Comparison of ENCODE assay signal across 15 mouse cellular contexts in genomic region chr10:126815730-126816129, GRCm38 (mm10).
DNase-seq lines count a peak whose midpoint lies in the region; ATAC-seq lines count a peak whose summit lies in the region.
"Had no signal": no experiment of that assay in that cellular context is flagged by ENCODE, and none has a peak within 500 bp of the region (broad histone marks: within the 10 kb centered on the region; RNA-seq: fewer than 3 reads in every experiment).

No protein-coding gene starts in this region.

- no peak overlapping the region for H3K9ac ChIP-seq in forebrain, embryonic 11.5 days (ENCODE audit: low read length)
- H3K9ac ChIP-seq in neural tube, embryonic 15.5 days (replicated peaks): no peak overlapping the region
- H3K9ac ChIP-seq in hindbrain, embryonic 14.5 days: no peak overlapping the region
- H3K9ac ChIP-seq: embryonic facial prominence, embryonic 13.5 days; liver, embryonic 14.5 days; neural tube, embryonic 13.5 days had no signal

- DNase-seq in forebrain, embryonic 11.5 days (ENCODE audit: low spot score): peak; percentile 4
- DNase-seq in forebrain, embryonic 10.5 days (ENCODE audit: extremely low spot score, low spot score): no peak
- DNase-seq in frontal cortex, postnatal 36 days (ENCODE audit: low spot score in 2 of 2): peak; percentile 50 to 71
- DNase-seq in layer of hippocampus, postnatal 25 days (ENCODE audit: extremely low spot score in 1 of 2, low spot score in 1 of 2): peak; percentile 41 to 48
- peak; percentile 70 to 74 for DNase-seq in right cerebral cortex, adult 2 months (ENCODE audit: low spot score in 2 of 2)
- no peak for DNase-seq in hindbrain, embryonic 14.5 days (ENCODE audit: low spot score)
- no peak for DNase-seq in cerebellum, adult 11-12 months
- DNase-seq: cerebellum, adult 11 months had no signal

- H3K4me3 ChIP-seq in forebrain, embryonic 11.5 days (ENCODE audit: low read depth, low read length): no peak overlapping the region
- no peak overlapping the region for H3K4me3 ChIP-seq in forebrain, embryonic 10.5 days
- H3K4me3 ChIP-seq in neural tube, embryonic 15.5 days (replicated peaks): no peak overlapping the region
- H3K4me3 ChIP-seq in hindbrain, embryonic 14.5 days (replicated peaks; ENCODE audit: low read length): no peak overlapping the region
- H3K4me3 ChIP-seq: embryonic facial prominence, embryonic 13.5 days; midbrain, embryonic 10.5 days; neural tube, embryonic 13.5 days had no signal

- ATAC-seq in forebrain, embryonic 11.5 days (replicated peaks; ENCODE audit: low FRiP score): no peak
- ATAC-seq in neural tube, embryonic 15.5 days (ENCODE audit: low FRiP score): no peak
- ATAC-seq in hindbrain, embryonic 14.5 days (ENCODE audit: low FRiP score): no peak
- ATAC-seq: inflammation-experienced regulatory T-cells, adult 6 months; lung, postnatal 0 days had no signal

- no peaks in the 10 kb centered on the region for H3K27me3 ChIP-seq in forebrain, embryonic 11.5 days (ENCODE audit: control insufficient read depth, insufficient read depth, low read length)
- H3K27me3 ChIP-seq in forebrain, embryonic 10.5 days (ENCODE audit: poor library complexity, severe bottlenecking): no peaks in the 10 kb centered on the region
- no peaks in the 10 kb centered on the region for H3K27me3 ChIP-seq in neural tube, embryonic 15.5 days (replicated peaks)
- H3K27me3 ChIP-seq in hindbrain, embryonic 14.5 days (ENCODE audit: control insufficient read depth, insufficient read depth, low read length): no peaks in the 10 kb centered on the region
- H3K27me3 ChIP-seq: embryonic facial prominence, embryonic 13.5 days; neural tube, embryonic 13.5 days had no signal

- H3K4me1 ChIP-seq in forebrain, embryonic 11.5 days (replicated peaks; ENCODE audit: control insufficient read depth, insufficient read depth, low read length): no peaks in the 10 kb centered on the region
- H3K4me1 ChIP-seq in forebrain, embryonic 10.5 days: no peaks in the 10 kb centered on the region
- H3K4me1 ChIP-seq in neural tube, embryonic 15.5 days: peaks cover 5% of the 10 kb centered on the region; the same call in 1 of the 2 replicates
- H3K4me1 ChIP-seq in hindbrain, embryonic 14.5 days (replicated peaks; ENCODE audit: control insufficient read depth, insufficient read depth, low read length): no peaks in the 10 kb centered on the region
- H3K4me1 ChIP-seq: midbrain, embryonic 10.5 days had no signal

- WGBS in forebrain, embryonic 11.5 days: 88% methylated on average over 5 of the region's 5 CpGs
- 86% methylated on average over 5 of the region's 5 CpGs for WGBS in forebrain, embryonic 10.5 days
- 78% methylated on average over 5 of the region's 5 CpGs for whole genome bisulfite sequencing in neural tube, embryonic 15.5 days
- WGBS in hindbrain, embryonic 14.5 days: 87% methylated on average over 5 of the region's 5 CpGs

- H3K27ac ChIP-seq in forebrain, embryonic 11.5 days (ENCODE audit: low read depth, low read length): no peak overlapping the region
- no peak overlapping the region for H3K27ac ChIP-seq in forebrain, embryonic 10.5 days
- H3K27ac ChIP-seq in neural tube, embryonic 15.5 days (replicated peaks): no peak overlapping the region
- no peak overlapping the region for H3K27ac ChIP-seq in hindbrain, embryonic 14.5 days
- H3K27ac ChIP-seq: embryonic facial prominence, embryonic 13.5 days; liver, embryonic 14.5 days; midbrain, embryonic 10.5 days; neural tube, embryonic 13.5 days had no signal

- H3K9me3 ChIP-seq in forebrain, embryonic 11.5 days (ENCODE audit: control insufficient read depth, low read length): no peaks in the 10 kb centered on the region
- H3K9me3 ChIP-seq in forebrain, embryonic 10.5 days: no peaks in the 10 kb centered on the region
- no peaks in the 10 kb centered on the region for H3K9me3 ChIP-seq in neural tube, embryonic 15.5 days (replicated peaks)
- H3K9me3 ChIP-seq in hindbrain, embryonic 14.5 days (ENCODE audit: control insufficient read depth, low read length): no peaks in the 10 kb centered on the region
- H3K9me3 ChIP-seq: midbrain, embryonic 10.5 days; neural tube, embryonic 13.5 days had no signal

- H3K4me2 ChIP-seq in forebrain, embryonic 11.5 days (ENCODE audit: low read depth, low read length, severe bottlenecking): no peak overlapping the region
- H3K4me2 ChIP-seq in neural tube, embryonic 15.5 days: no peak overlapping the region
- H3K4me2 ChIP-seq in hindbrain, embryonic 14.5 days (replicated peaks): no peak overlapping the region
- H3K4me2 ChIP-seq: neural tube, embryonic 13.5 days had no signal

- no peaks in the 10 kb centered on the region for H3K36me3 ChIP-seq in forebrain, embryonic 11.5 days (ENCODE audit: control insufficient read depth, insufficient read depth, low read length)
- H3K36me3 ChIP-seq in forebrain, embryonic 10.5 days (replicated peaks): no peaks in the 10 kb centered on the region
- H3K36me3 ChIP-seq in neural tube, embryonic 15.5 days: no peaks in the 10 kb centered on the region
- H3K36me3 ChIP-seq in hindbrain, embryonic 14.5 days (replicated peaks; ENCODE audit: control insufficient read depth, insufficient read depth): no peaks in the 10 kb centered on the region
- H3K36me3 ChIP-seq: embryonic facial prominence, embryonic 13.5 days; midbrain, embryonic 10.5 days; neural tube, embryonic 13.5 days had no signal

Comparison
In these comparisons a context has a peak if more than half of its experiments do, and no peak if none do; other contexts are left out.
1. DNase-seq: peak in forebrain, embryonic 11.5 days (single experiment), frontal cortex, postnatal 36 days (2 of 2), layer of hippocampus, postnatal 25 days (2 of 2) and right cerebral cortex, adult 2 months (2 of 2); none in forebrain, embryonic 10.5 days (single experiment), hindbrain, embryonic 14.5 days (single experiment) and cerebellum, adult 11-12 months (single experiment).